Mouse (Mus musculus) CH12F3 (cell line): ENCODE data around the gene Tnnt2.

ENCODE experiments used
- in situ Hi-C: fragments of 300-500 bp; cut with MboI; formaldehyde crosslinking; loops from 2 replicates; pipeline ENCODE4 v1.14.3; 2020; ENCODE audit warnings: low sequenced_read_pairs

Gene Tnnt2

GRCm38 (mm10) chr1:135817595-135817994, 18.6 kb upstream of the Tnnt2 start:
- in situ Hi-C loops, result no loop called here

- in situ Hi-C loops, result no loop called here
Measured at GRCm38 (mm10) chr1:135818481-135819086, 17.6 kb upstream of the Tnnt2 start, which contains the start of gene Lad1. Gene Lad1, plus strand, starts transcription at chr1:135818598.

- in situ Hi-C loops, result no loop called here
Measured at GRCm38 (mm10) chr1:135820071-135820470, 16.1 kb upstream of the Tnnt2 start.

- in situ Hi-C loops, result no loop called here
Measured at GRCm38 (mm10) chr1:135820736-135821364, 15.3 kb upstream of the Tnnt2 start.

- in situ Hi-C loops, result no loop called here
Measured at GRCm38 (mm10) chr1:135821780-135822179, 14.4 kb upstream of the Tnnt2 start.

- in situ Hi-C loops, result no loop called here
Measured at GRCm38 (mm10) chr1:135828918-135829317, 7.2 kb upstream of the Tnnt2 start.

- in situ Hi-C loops, result no loop called here
Measured at GRCm38 (mm10) chr1:135834206-135834859, 1.8 kb upstream of the Tnnt2 start.

- in situ Hi-C loops, result no loop called here
Measured at GRCm38 (mm10) chr1:135834983-135835382, 1.2 kb upstream of the Tnnt2 start.

GRCm38 (mm10) chr1:135838626-135839025, 2.5 kb downstream of the Tnnt2 start:
- in situ Hi-C loops, result no loop called here

- in situ Hi-C loops, result no loop called here
Measured at GRCm38 (mm10) chr1:135839065-135839464, 2.9 kb downstream of the Tnnt2 start.

- in situ Hi-C loops, result no loop called here
Measured at GRCm38 (mm10) chr1:135840675-135841395, 4.7 kb downstream of the Tnnt2 start.

- in situ Hi-C loops, result no loop called here
Measured at GRCm38 (mm10) chr1:135843519-135844262, 7.5 kb downstream of the Tnnt2 start.

GRCm38 (mm10) chr1:135844481-135844880, 8.3 kb downstream of the Tnnt2 start:
- in situ Hi-C loops, result no loop called here

GRCm38 (mm10) chr1:135846632-135847031, 10.5 kb downstream of the Tnnt2 start:
- in situ Hi-C loops, result no loop called here

- in situ Hi-C loops, result no loop called here
Measured at GRCm38 (mm10) chr1:135847139-135847562, 11.0 kb downstream of the Tnnt2 start.

GRCm38 (mm10) chr1:135847611-135848351, 11.6 kb downstream of the Tnnt2 start:
- in situ Hi-C loops, result no loop called here

- in situ Hi-C loops, result no loop called here
Measured at GRCm38 (mm10) chr1:135850722-135851512, 14.8 kb downstream of the Tnnt2 start.

- in situ Hi-C loops, result no loop called here
Measured at GRCm38 (mm10) chr1:135852044-135852756, 16.0 kb downstream of the Tnnt2 start.

- in situ Hi-C loops, result no loop called here
Measured at GRCm38 (mm10) chr1:135853200-135853599, 17.0 kb downstream of the Tnnt2 start.
